Mouse (Mus musculus): Measurements from ENCODE around the gene Hsd17b6. TPM values are rescaled to one million over a fixed set of nuclear protein-coding genes. Genes with fewer than 3 reads are reported as not detected.
"Not testable (repeated sequence)": the region's sequence is repeated elsewhere in the genome, so short reads cannot be mapped to it uniquely, and the experiment has no call there.

The Hsd17b6 gene
- 0.90 and 1.4 TPM in 2 replicates for polyA plus RNA-seq (2011; ENCODE audit: insufficient read depth, insufficient read length, low replicate concordance, missing spikeins)

DNA sequence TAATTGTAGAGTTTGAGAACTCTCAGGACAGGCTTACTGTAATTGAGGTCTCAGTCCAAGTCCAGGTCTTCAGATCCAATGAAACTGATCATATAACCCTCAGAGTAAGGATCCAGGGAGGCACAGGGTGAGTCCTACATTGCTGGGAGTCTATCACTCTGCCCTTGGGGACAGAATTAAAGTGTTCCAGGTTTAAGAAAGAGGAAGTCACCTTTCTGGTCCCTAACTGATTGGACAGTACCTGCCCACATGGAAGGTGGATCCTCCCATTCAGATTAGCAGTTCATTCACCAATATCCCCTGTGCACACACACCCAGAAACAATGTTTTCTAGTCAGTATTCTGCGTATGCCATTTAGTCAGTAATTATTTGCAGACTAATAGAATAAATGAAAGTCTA lies at the start of gene Hsd17b6:
TSS of gene Hsd17b6 (minus strand) at position 166 of the 400 bp plus-strand sequence.
- WGBS: 81% methylated on average over 1 of the region's 1 CpGs
- TF ChIP-seq POLR2A (IDR thresholded peaks at IDR 0.05; ENCODE audit: borderline replicate concordance, control insufficient read depth, low read depth, low read length) (no peak), CTCF (IDR thresholded peaks at IDR 0.05; ENCODE audit: control insufficient read depth, insufficient read depth, low read length) (no peak)
- Histone ChIP-seq H3K4me1 (ENCODE audit: control insufficient read depth, insufficient read depth, low read length) (no peaks in the 10 kb centered on the region), H3K4me3 (replicated peaks; ENCODE audit: control insufficient read depth, low read depth, low read length) (no peak within 1 kb of the TSS), H3K27ac (ENCODE audit: control insufficient read depth, insufficient read depth, low read depth, low read length, poor library complexity) (no peak within 1 kb of the TSS)

DNA sequence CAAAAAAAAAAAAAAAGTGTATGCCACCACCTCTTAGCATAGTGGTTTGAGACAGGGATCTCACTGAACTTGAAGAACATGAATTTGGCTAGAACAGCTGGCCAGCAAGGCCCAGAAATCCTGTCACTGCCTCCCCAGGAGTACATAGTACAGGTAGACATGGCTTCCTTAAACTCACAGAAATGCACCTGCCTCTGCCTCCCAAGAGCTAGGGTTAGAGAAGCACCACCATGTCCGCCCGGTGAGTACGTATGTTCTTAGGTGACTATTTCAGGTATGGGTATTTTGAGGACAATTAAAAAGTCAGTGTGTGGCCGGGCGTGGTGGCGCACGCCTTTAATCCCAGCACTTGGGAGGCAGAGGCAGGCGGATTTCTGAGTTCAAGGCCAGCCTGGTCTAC lies 45.6 kb upstream of the Hsd17b6 start:
- 88% methylated on average over 8 of the region's 8 CpGs for WGBS

DNA sequence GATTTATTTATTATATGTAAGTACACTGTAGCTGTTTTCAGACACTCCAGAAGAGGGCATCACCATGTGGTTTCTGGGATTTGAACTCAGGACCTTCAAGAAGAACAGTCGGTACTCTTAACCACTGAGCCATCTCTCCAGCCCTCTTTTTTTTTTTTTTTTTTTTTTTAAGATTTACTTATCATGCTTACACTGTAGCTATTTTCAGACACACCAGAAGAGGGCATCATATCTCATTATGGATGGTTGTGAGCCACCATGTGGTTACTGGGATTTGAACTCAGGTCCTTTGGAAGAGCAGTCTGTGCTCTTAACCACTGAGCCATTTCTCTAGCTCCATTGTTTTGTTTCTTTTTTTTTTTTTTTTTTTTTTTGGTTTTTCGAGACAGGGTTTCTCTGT lies 44.7 kb upstream of the Hsd17b6 start:
- 78% methylated on average over 1 of the region's 2 CpGs for WGBS
- not testable (repeated sequence) for H3K4me1 ChIP-seq (ENCODE audit: control insufficient read depth, insufficient read depth, low read length); H3K27ac ChIP-seq (ENCODE audit: control insufficient read depth, insufficient read depth, low read depth, low read length, poor library complexity); H3K4me3 ChIP-seq (replicated peaks; ENCODE audit: control insufficient read depth, low read depth, low read length)

More for the DNA sequence above, 45.6 kb upstream of the Hsd17b6 start:
- H3K4me3 ChIP-seq (replicated peaks; ENCODE audit: control insufficient read depth, low read depth, low read length): no peak overlapping the region
- TF ChIP-seq POLR2A (IDR thresholded peaks at IDR 0.05; ENCODE audit: borderline replicate concordance, control insufficient read depth, low read depth, low read length) (no peak), CTCF (IDR thresholded peaks at IDR 0.05; ENCODE audit: control insufficient read depth, insufficient read depth, low read length) (no peak)
- no peak overlapping the region for H3K27ac ChIP-seq (ENCODE audit: control insufficient read depth, insufficient read depth, low read depth, low read length, poor library complexity)
- no peaks in the 10 kb centered on the region for H3K4me1 ChIP-seq (ENCODE audit: control insufficient read depth, insufficient read depth, low read length)

DNA sequence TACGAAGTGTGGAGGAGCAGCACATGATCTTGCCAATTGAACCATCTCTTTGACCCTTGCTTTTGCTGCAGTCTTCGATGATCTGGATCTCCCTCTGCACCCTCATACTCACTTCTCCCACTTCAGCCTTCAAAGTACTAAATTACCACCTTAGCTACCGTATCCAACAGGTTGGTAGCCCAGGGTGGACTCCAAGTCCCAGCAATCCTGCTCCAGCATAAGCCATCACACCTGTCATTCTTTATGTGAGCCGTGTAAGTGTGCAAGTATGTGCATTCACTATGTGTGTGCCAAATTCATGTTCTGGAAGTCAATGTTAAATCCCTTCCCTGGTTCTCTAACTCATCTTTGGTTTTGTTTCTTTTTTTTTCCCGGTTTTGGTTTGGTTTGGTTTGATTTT lies 44.2 kb upstream of the Hsd17b6 start:
- H3K4me3 ChIP-seq (replicated peaks; ENCODE audit: control insufficient read depth, low read depth, low read length): no peak overlapping the region
- no peak for TF ChIP-seq CTCF (IDR thresholded peaks at IDR 0.05; ENCODE audit: control insufficient read depth, insufficient read depth, low read length)
- TF ChIP-seq POLR2A (IDR thresholded peaks at IDR 0.05; ENCODE audit: borderline replicate concordance, control insufficient read depth, low read depth, low read length): no peak
- no peak overlapping the region for H3K27ac ChIP-seq (ENCODE audit: control insufficient read depth, insufficient read depth, low read depth, low read length, poor library complexity)
- H3K4me1 ChIP-seq (ENCODE audit: control insufficient read depth, insufficient read depth, low read length): no peaks in the 10 kb centered on the region
- 86% methylated on average over 5 of the region's 5 CpGs for WGBS

DNA sequence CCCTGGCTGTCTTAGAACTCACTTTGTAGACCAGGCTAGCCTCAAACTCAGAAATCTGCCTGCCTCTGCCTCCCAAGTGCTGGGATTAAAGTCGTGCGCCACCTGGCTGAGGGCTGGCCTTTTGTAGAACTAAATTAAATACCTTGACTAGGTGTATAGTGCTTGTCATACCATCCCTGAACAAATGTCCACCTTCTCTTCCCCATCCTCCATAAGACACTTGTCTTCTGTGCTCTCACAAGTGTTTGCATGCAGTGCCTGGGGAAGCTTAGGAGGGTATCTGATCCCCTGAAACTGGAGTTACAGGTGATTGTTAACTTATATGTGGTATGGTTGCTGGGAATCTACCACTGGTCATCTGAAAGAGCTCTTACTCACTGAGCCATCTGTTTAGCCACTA lies 42.9 kb upstream of the Hsd17b6 start:
- no peak for TF ChIP-seq CTCF (IDR thresholded peaks at IDR 0.05; ENCODE audit: control insufficient read depth, insufficient read depth, low read length)
- no peak for TF ChIP-seq POLR2A (IDR thresholded peaks at IDR 0.05; ENCODE audit: borderline replicate concordance, control insufficient read depth, low read depth, low read length)
- H3K4me1 ChIP-seq (ENCODE audit: control insufficient read depth, insufficient read depth, low read length): no peaks in the 10 kb centered on the region
- 97% methylated on average over 2 of the region's 2 CpGs for WGBS

DNA sequence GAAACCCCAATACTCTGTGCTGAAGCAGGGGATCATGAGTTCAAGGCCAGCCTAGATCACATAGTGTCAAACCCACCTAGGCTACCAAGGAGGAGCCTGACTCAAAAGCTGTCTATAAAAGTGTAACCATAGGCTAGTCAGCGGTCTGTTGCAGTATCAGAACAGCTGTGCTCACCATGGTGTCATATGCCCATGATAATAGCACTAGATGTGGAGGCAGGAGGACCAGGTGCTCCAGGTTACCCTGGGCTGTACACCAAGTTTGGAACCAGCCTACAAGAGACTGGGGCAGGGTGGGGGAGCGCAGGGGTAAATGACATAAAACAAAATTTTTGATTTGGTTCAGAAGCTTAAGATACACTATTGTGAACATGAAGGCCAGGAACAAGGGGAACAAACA lies 42.3 kb upstream of the Hsd17b6 start:
- H3K4me1 ChIP-seq (ENCODE audit: control insufficient read depth, insufficient read depth, low read length): no peaks in the 10 kb centered on the region
- TF ChIP-seq CTCF (IDR thresholded peaks at IDR 0.05; ENCODE audit: control insufficient read depth, insufficient read depth, low read length) (no peak), POLR2A (IDR thresholded peaks at IDR 0.05; ENCODE audit: borderline replicate concordance, control insufficient read depth, low read depth, low read length) (no peak)
- 98% methylated on average over 2 of the region's 2 CpGs for WGBS

More for the DNA sequence above, 42.9 kb upstream of the Hsd17b6 start:
- H3K4me3 ChIP-seq (replicated peaks; ENCODE audit: control insufficient read depth, low read depth, low read length): no peak overlapping the region
- no peak overlapping the region for H3K27ac ChIP-seq (ENCODE audit: control insufficient read depth, insufficient read depth, low read depth, low read length, poor library complexity)

DNA sequence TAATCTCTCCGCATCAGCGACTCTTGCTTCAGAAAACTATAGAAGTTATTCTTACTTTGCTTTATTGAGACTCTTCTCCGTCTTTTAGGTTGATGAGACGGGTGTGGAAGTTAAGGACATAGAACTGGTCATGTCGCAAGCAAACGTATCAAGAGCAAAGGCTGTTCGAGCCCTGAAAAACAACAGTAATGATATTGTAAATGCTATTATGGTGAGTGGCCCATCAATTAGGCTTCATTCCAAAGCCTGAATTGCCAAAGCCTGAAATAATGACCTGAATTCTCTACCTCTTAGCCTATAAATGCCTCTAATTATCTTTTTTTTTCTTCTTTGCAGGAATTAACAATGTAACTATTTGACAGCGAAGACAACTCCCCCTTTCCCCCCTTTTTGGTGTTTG lies 40.7 kb upstream of the Hsd17b6 start:
- 91% methylated on average over 8 of the region's 8 CpGs for WGBS
- Histone ChIP-seq H3K4me3 (replicated peaks; ENCODE audit: control insufficient read depth, low read depth, low read length) (no peak overlapping the region), H3K27ac (ENCODE audit: control insufficient read depth, insufficient read depth, low read depth, low read length, poor library complexity) (no peak overlapping the region), H3K4me1 (ENCODE audit: control insufficient read depth, insufficient read depth, low read length) (no peaks in the 10 kb centered on the region)
- TF ChIP-seq POLR2A (IDR thresholded peaks at IDR 0.05; ENCODE audit: borderline replicate concordance, control insufficient read depth, low read depth, low read length) (no peak), CTCF (IDR thresholded peaks at IDR 0.05; ENCODE audit: control insufficient read depth, insufficient read depth, low read length) (no peak)

More for the DNA sequence above, 42.3 kb upstream of the Hsd17b6 start:
- Histone ChIP-seq H3K27ac (ENCODE audit: control insufficient read depth, insufficient read depth, low read depth, low read length, poor library complexity) (no peak overlapping the region), H3K4me3 (replicated peaks; ENCODE audit: control insufficient read depth, low read depth, low read length) (no peak overlapping the region)

DNA sequence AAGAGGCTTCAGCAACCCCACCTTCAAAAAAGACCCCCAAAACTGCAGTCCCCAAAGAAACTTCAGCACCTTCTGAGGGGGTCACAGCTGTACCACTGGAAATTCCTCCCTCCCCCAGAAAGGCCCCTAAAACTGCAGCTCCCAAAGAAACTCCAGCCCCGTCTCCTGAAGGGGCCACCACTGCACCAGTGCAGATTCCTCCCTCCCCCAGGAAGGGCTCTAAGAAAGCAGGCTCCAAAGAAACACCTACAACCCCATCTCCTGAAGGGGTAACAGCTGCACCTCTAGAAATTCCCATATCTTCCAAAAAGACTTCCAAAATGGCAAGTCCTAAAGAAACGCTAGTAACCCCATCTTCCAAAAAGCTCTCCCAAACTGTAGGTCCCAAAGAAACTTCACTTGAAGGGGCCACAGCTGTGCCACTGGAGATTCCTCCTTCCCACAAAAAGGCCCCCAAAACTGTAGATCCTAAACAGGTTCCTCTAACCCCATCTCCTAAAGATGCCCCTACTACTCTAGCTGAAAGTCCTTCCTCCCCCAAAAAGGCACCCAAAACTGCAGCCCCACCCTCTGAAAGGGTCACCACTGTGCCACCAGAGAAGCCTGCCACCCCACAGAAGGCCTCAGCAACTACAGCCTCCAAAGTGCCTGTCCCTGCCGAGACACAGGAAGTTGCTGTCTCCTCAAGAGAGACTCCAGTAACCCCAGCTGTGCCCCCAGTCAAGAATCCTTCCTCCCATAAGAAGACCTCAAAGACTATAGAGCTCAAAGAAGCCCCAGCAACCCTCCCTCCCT lies 35.8 kb upstream of the Hsd17b6 start:
- no peak overlapping the region for H3K4me3 ChIP-seq (replicated peaks; ENCODE audit: control insufficient read depth, low read depth, low read length)
- no peak for TF ChIP-seq CTCF (IDR thresholded peaks at IDR 0.05; ENCODE audit: control insufficient read depth, insufficient read depth, low read length)
- TF ChIP-seq POLR2A (IDR thresholded peaks at IDR 0.05; ENCODE audit: borderline replicate concordance, control insufficient read depth, low read depth, low read length): no peak
- 57% methylated on average over 3 of the region's 3 CpGs for WGBS
- no peak overlapping the region for H3K27ac ChIP-seq (ENCODE audit: control insufficient read depth, insufficient read depth, low read depth, low read length, poor library complexity)
- H3K4me1 ChIP-seq (ENCODE audit: control insufficient read depth, insufficient read depth, low read length): no peaks in the 10 kb centered on the region

DNA sequence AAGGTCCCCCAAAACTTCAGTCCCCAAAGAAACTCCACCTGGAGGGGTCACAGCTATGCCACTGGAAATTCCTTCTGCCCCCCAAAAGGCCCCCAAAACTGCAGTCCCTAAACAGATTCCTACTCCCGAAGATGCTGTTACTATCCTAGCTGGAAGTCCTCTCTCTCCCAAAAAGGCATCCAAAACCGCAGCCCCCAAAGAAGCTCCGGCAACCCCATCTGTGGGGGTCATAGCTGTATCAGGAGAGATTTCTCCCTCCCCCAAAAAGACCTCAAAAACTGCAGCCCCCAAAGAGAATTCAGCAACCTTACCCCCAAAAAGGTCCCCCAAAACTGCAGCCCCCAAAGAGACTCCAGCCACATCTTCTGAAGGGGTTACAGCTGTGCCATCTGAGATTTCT lies 35.1 kb upstream of the Hsd17b6 start:
- 86% methylated on average over 3 of the region's 3 CpGs for WGBS
- Histone ChIP-seq H3K27ac (ENCODE audit: control insufficient read depth, insufficient read depth, low read depth, low read length, poor library complexity) (no peak overlapping the region), H3K4me1 (ENCODE audit: control insufficient read depth, insufficient read depth, low read length) (no peaks in the 10 kb centered on the region), H3K4me3 (replicated peaks; ENCODE audit: control insufficient read depth, low read depth, low read length) (no peak overlapping the region)
- TF ChIP-seq POLR2A (IDR thresholded peaks at IDR 0.05; ENCODE audit: borderline replicate concordance, control insufficient read depth, low read depth, low read length) (no peak), CTCF (IDR thresholded peaks at IDR 0.05; ENCODE audit: control insufficient read depth, insufficient read depth, low read length) (no peak)

Measured in bone marrow, adult 2 months (tissue).